Mouse (Mus musculus): Measurements from ENCODE around the gene Mark3. TPM values are rescaled to one million over a fixed set of nuclear protein-coding genes. Genes with fewer than 3 reads are reported as not detected.

Gene Mark3
- polyA plus RNA-seq, 1 experiment: 42.1 TPM

- Histone ChIP-seq H3ac (ENCODE audit: control insufficient read depth, insufficient read length) (no peak overlapping the region), H3K27me3 (ENCODE audit: control insufficient read depth, insufficient read depth, insufficient read length) (no peaks in the 10 kb centered on the region), H3K4me2 (ENCODE audit: low read depth) (no peak overlapping the region), H3K36me3 (ENCODE audit: control insufficient read depth, insufficient read depth) (no peaks in the 10 kb centered on the region), H3K4me3 (no peak overlapping the region), H3K79me2 (ENCODE audit: control insufficient read depth, insufficient read depth) (no peaks in the 10 kb centered on the region)
- no peak for TF ChIP-seq CEBPB (IDR thresholded peaks at IDR 0.05; ENCODE audit: insufficient read depth, poor library complexity, severe bottlenecking)
- no peak for TF ChIP-seq TCF3 (IDR thresholded peaks at IDR 0.05; ENCODE audit: insufficient read length, low read depth)
- no peak for TF ChIP-seq E2F4 (IDR thresholded peaks at IDR 0.05; ENCODE audit: insufficient read depth)
- TF ChIP-seq MAX (IDR thresholded peaks at IDR 0.05; ENCODE audit: low read depth): no peak
- TF ChIP-seq SRF (IDR thresholded peaks at IDR 0.05; ENCODE audit: control insufficient read depth, insufficient read length, low read depth): no peak
- TF ChIP-seq MYOD1 (IDR thresholded peaks at IDR 0.05; ENCODE audit: control insufficient read depth in 1 of 3, insufficient read length in 2 of 3, low read depth in 2 of 3): no peak
- no peak for TF ChIP-seq TCF12 (IDR thresholded peaks at IDR 0.05; ENCODE audit: insufficient read depth, poor library complexity, severe bottlenecking)
- no peak for TF ChIP-seq MYOG (IDR thresholded peaks at IDR 0.05; ENCODE audit: control insufficient read depth in 1 of 3, insufficient read depth in 1 of 3, insufficient read length in 2 of 3, low read depth in 2 of 3)
- no peak for TF ChIP-seq REST (IDR thresholded peaks at IDR 0.05; ENCODE audit: insufficient read depth, insufficient read length)
- TF ChIP-seq POLR2AphosphoS2 (IDR thresholded peaks at IDR 0.05; ENCODE audit: insufficient read length, low read depth): no peak
- TF ChIP-seq USF1 (IDR thresholded peaks at IDR 0.05; ENCODE audit: low read depth): no peak
- TF ChIP-seq POLR2A (IDR thresholded peaks at IDR 0.05; ENCODE audit: insufficient read length, low read depth): no peak
These were observed 123.4 kb downstream of the Mark3 start for GRCm38 (mm10) chr12:111697708-111698107.

GRCm38 (mm10) chr12:111698346-111698913 is 124.1 kb downstream of the Mark3 start:
- no peaks in the 10 kb centered on the region for H3K27me3 ChIP-seq (ENCODE audit: control insufficient read depth, insufficient read depth, insufficient read length)
- TF ChIP-seq MYOG (IDR thresholded peaks at IDR 0.05; ENCODE audit: control insufficient read depth in 1 of 3, insufficient read depth in 1 of 3, insufficient read length in 2 of 3, low read depth in 2 of 3): peak in 1 of 3 experiments; percentile 60
- peak in 1 of 3 experiments; percentile 50 for TF ChIP-seq MYOD1 (IDR thresholded peaks at IDR 0.05; ENCODE audit: control insufficient read depth in 1 of 3, insufficient read length in 2 of 3, low read depth in 2 of 3)
- TF ChIP-seq MAX (IDR thresholded peaks at IDR 0.05; ENCODE audit: low read depth): no peak
- no peak for TF ChIP-seq REST (IDR thresholded peaks at IDR 0.05; ENCODE audit: insufficient read depth, insufficient read length)
- TF ChIP-seq E2F4 (IDR thresholded peaks at IDR 0.05; ENCODE audit: insufficient read depth): no peak
- TF ChIP-seq TCF12 (IDR thresholded peaks at IDR 0.05; ENCODE audit: insufficient read depth, poor library complexity, severe bottlenecking): no peak
- TF ChIP-seq USF1 (IDR thresholded peaks at IDR 0.05; ENCODE audit: low read depth): no peak
- H3K4me3 ChIP-seq: no peak overlapping the region
- no peaks in the 10 kb centered on the region for H3K79me2 ChIP-seq (ENCODE audit: control insufficient read depth, insufficient read depth)
- no peak overlapping the region for H3K4me2 ChIP-seq (ENCODE audit: low read depth)
- H3ac ChIP-seq (ENCODE audit: control insufficient read depth, insufficient read length): no peak overlapping the region
- H3K36me3 ChIP-seq (ENCODE audit: control insufficient read depth, insufficient read depth): no peaks in the 10 kb centered on the region

- no peak overlapping the region for H3ac ChIP-seq (ENCODE audit: control insufficient read depth, insufficient read length)
- TF ChIP-seq TCF3 (IDR thresholded peaks at IDR 0.05; ENCODE audit: insufficient read length, low read depth) (no peak), POLR2A (IDR thresholded peaks at IDR 0.05; ENCODE audit: insufficient read length, low read depth) (no peak), POLR2AphosphoS2 (IDR thresholded peaks at IDR 0.05; ENCODE audit: insufficient read length, low read depth) (no peak), REST (IDR thresholded peaks at IDR 0.05; ENCODE audit: insufficient read depth, insufficient read length) (no peak), MYOD1 (IDR thresholded peaks at IDR 0.05; ENCODE audit: control insufficient read depth in 1 of 3, insufficient read length in 2 of 3, low read depth in 2 of 3) (no peak), MYOG (IDR thresholded peaks at IDR 0.05; ENCODE audit: control insufficient read depth in 1 of 3, insufficient read depth in 1 of 3, insufficient read length in 2 of 3, low read depth in 2 of 3) (no peak), SRF (IDR thresholded peaks at IDR 0.05; ENCODE audit: control insufficient read depth, insufficient read length, low read depth) (no peak), E2F4 (IDR thresholded peaks at IDR 0.05; ENCODE audit: insufficient read depth) (no peak), TCF12 (IDR thresholded peaks at IDR 0.05; ENCODE audit: insufficient read depth, poor library complexity, severe bottlenecking) (no peak), CEBPB (IDR thresholded peaks at IDR 0.05; ENCODE audit: insufficient read depth, poor library complexity, severe bottlenecking) (no peak), USF1 (IDR thresholded peaks at IDR 0.05; ENCODE audit: low read depth) (no peak), MAX (IDR thresholded peaks at IDR 0.05; ENCODE audit: low read depth) (no peak)
- no peak overlapping the region for H3K4me3 ChIP-seq
- no peaks in the 10 kb centered on the region for H3K27me3 ChIP-seq (ENCODE audit: control insufficient read depth, insufficient read depth, insufficient read length)
- no peaks in the 10 kb centered on the region for H3K36me3 ChIP-seq (ENCODE audit: control insufficient read depth, insufficient read depth)
- H3K4me2 ChIP-seq (ENCODE audit: low read depth): no peak overlapping the region
- H3K79me2 ChIP-seq (ENCODE audit: control insufficient read depth, insufficient read depth): no peaks in the 10 kb centered on the region
These were observed 125.2 kb downstream of the Mark3 start for GRCm38 (mm10) chr12:111699542-111699941.

GRCm38 (mm10) chr12:111700920-111701458 is 126.7 kb downstream of the Mark3 start:
- TF ChIP-seq SRF (IDR thresholded peaks at IDR 0.05; ENCODE audit: control insufficient read depth, insufficient read length, low read depth): no peak
- no peak for TF ChIP-seq POLR2AphosphoS2 (IDR thresholded peaks at IDR 0.05; ENCODE audit: insufficient read length, low read depth)
- TF ChIP-seq E2F4 (IDR thresholded peaks at IDR 0.05; ENCODE audit: insufficient read depth): no peak
- TF ChIP-seq MAX (IDR thresholded peaks at IDR 0.05; ENCODE audit: low read depth): no peak
- no peak for TF ChIP-seq POLR2A (IDR thresholded peaks at IDR 0.05; ENCODE audit: insufficient read length, low read depth)
- TF ChIP-seq MYOG (IDR thresholded peaks at IDR 0.05; ENCODE audit: control insufficient read depth in 1 of 3, insufficient read depth in 1 of 3, insufficient read length in 2 of 3, low read depth in 2 of 3): no peak
- no peak for TF ChIP-seq TCF12 (IDR thresholded peaks at IDR 0.05; ENCODE audit: insufficient read depth, poor library complexity, severe bottlenecking)
- Histone ChIP-seq H3K27me3 (ENCODE audit: control insufficient read depth, insufficient read depth, insufficient read length) (no peaks in the 10 kb centered on the region), H3ac (ENCODE audit: control insufficient read depth, insufficient read length) (no peak overlapping the region), H3K36me3 (ENCODE audit: control insufficient read depth, insufficient read depth) (no peaks in the 10 kb centered on the region), H3K4me3 (no peak overlapping the region), H3K4me2 (ENCODE audit: low read depth) (peak overlapping the region; percentile 23), H3K79me2 (ENCODE audit: control insufficient read depth, insufficient read depth) (no peaks in the 10 kb centered on the region)

Measured in myocyte (in vitro differentiated cells).